Mouse (Mus musculus): Measurements from ENCODE around the gene Ccdc34. TPM values are rescaled to one million over a fixed set of nuclear protein-coding genes. Genes with fewer than 3 reads are reported as not detected.

Ccdc34 gene
- polyA plus RNA-seq, 1 experiment = not detected

DNA sequence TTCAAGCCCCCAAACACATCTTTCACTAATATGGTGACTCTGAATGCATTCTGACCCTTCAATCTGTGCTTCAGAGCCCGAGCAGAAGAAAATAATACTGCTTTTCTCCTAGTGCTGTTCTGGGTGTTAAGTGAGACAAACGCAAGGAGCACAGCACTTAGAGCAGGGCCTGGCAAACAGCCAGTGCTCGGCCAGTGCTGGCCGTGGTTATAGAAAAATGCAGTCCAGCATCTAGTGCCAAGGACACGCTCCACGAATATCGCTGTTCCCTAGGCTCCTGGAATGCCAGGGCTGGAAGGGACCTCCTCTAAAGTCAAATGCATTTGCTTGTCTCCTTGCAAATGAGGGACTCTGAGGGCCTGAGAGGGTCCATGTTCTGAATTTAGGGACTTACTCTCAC is 160.3 kb downstream of the Ccdc34 start:
- TF ChIP-seq POLR2A (IDR thresholded peaks at IDR 0.05; ENCODE audit: insufficient read depth, low read depth, low read length) (no peak), CTCF (IDR thresholded peaks at IDR 0.05; ENCODE audit: insufficient read depth, low read depth, low read length) (no peak)
- WGBS = 54% methylated on average over 7 of the region's 7 CpGs
- peaks cover 13% of the 10 kb centered on the region; the same call in 1 of the 2 replicates for H3K4me1 ChIP-seq (ENCODE audit: control insufficient read depth, insufficient read depth, low read length)
- no peak overlapping the region for H3K4me3 ChIP-seq (ENCODE audit: insufficient read depth, low read depth, low read length)
- H3K27ac ChIP-seq (ENCODE audit: insufficient read depth, low read depth, low read length) = no peak overlapping the region

GRCm38 (mm10) chr2:110179669-110180315 is 162.2 kb downstream of the Ccdc34 start:
- TF ChIP-seq POLR2A (IDR thresholded peaks at IDR 0.05; ENCODE audit: insufficient read depth, low read depth, low read length) = no peak
- TF ChIP-seq CTCF (IDR thresholded peaks at IDR 0.05; ENCODE audit: insufficient read depth, low read depth, low read length) = no peak
- Histone ChIP-seq H3K27ac (ENCODE audit: insufficient read depth, low read depth, low read length) (no peak overlapping the region), H3K4me3 (ENCODE audit: insufficient read depth, low read depth, low read length) (no peak overlapping the region), H3K4me1 (ENCODE audit: control insufficient read depth, insufficient read depth, low read length) (peaks cover 8% of the 10 kb centered on the region; the same call in 1 of the 2 replicates)
- 75% methylated on average over 10 of the region's 10 CpGs for WGBS

GRCm38 (mm10) chr2:110180316-110180670 is 162.7 kb downstream of the Ccdc34 start:
- Histone ChIP-seq H3K4me1 (ENCODE audit: control insufficient read depth, insufficient read depth, low read length) (peaks cover 8% of the 10 kb centered on the region; the same call in 1 of the 2 replicates), H3K27ac (ENCODE audit: insufficient read depth, low read depth, low read length) (no peak overlapping the region), H3K4me3 (ENCODE audit: insufficient read depth, low read depth, low read length) (no peak overlapping the region)
- no peak for TF ChIP-seq CTCF (IDR thresholded peaks at IDR 0.05; ENCODE audit: insufficient read depth, low read depth, low read length)
- no peak for TF ChIP-seq POLR2A (IDR thresholded peaks at IDR 0.05; ENCODE audit: insufficient read depth, low read depth, low read length)
- 79% methylated on average over 7 of the region's 7 CpGs for WGBS

- Histone ChIP-seq H3K4me3 (ENCODE audit: insufficient read depth, low read depth, low read length) (no peak overlapping the region), H3K4me1 (ENCODE audit: control insufficient read depth, insufficient read depth, low read length) (peaks cover 8% of the 10 kb centered on the region; the same call in 1 of the 2 replicates), H3K27ac (ENCODE audit: insufficient read depth, low read depth, low read length) (no peak overlapping the region)
- TF ChIP-seq CTCF (IDR thresholded peaks at IDR 0.05; ENCODE audit: insufficient read depth, low read depth, low read length) (no peak), POLR2A (IDR thresholded peaks at IDR 0.05; ENCODE audit: insufficient read depth, low read depth, low read length) (no peak)
- WGBS = 62% methylated on average over 6 of the region's 6 CpGs
Observed at GRCm38 (mm10) chr2:110181666-110182065, 164.0 kb downstream of the Ccdc34 start.

- Histone ChIP-seq H3K4me3 (ENCODE audit: insufficient read depth, low read depth, low read length) (no peak overlapping the region), H3K27ac (ENCODE audit: insufficient read depth, low read depth, low read length) (no peak overlapping the region), H3K4me1 (ENCODE audit: control insufficient read depth, insufficient read depth, low read length) (peaks cover 8% of the 10 kb centered on the region; the same call in 1 of the 2 replicates)
- no peak for TF ChIP-seq CTCF (IDR thresholded peaks at IDR 0.05; ENCODE audit: insufficient read depth, low read depth, low read length)
- no peak for TF ChIP-seq POLR2A (IDR thresholded peaks at IDR 0.05; ENCODE audit: insufficient read depth, low read depth, low read length)
- WGBS = 72% methylated on average over 6 of the region's 6 CpGs
Observed at GRCm38 (mm10) chr2:110182248-110182647, 164.6 kb downstream of the Ccdc34 start.

GRCm38 (mm10) chr2:110182795-110183486 is 165.3 kb downstream of the Ccdc34 start:
- 86% methylated on average over 4 of the region's 4 CpGs for WGBS
- no peak overlapping the region for H3K4me3 ChIP-seq (ENCODE audit: insufficient read depth, low read depth, low read length)
- TF ChIP-seq POLR2A (IDR thresholded peaks at IDR 0.05; ENCODE audit: insufficient read depth, low read depth, low read length) (no peak), CTCF (IDR thresholded peaks at IDR 0.05; ENCODE audit: insufficient read depth, low read depth, low read length) (no peak)
- H3K4me1 ChIP-seq (ENCODE audit: control insufficient read depth, insufficient read depth, low read length) = peaks cover 8% of the 10 kb centered on the region; the same call in 1 of the 2 replicates
- no peak overlapping the region for H3K27ac ChIP-seq (ENCODE audit: insufficient read depth, low read depth, low read length)

GRCm38 (mm10) chr2:110184071-110184470 is 166.5 kb downstream of the Ccdc34 start:
- Histone ChIP-seq H3K4me1 (ENCODE audit: control insufficient read depth, insufficient read depth, low read length) (peaks cover 8% of the 10 kb centered on the region; the same call in 1 of the 2 replicates), H3K27ac (ENCODE audit: insufficient read depth, low read depth, low read length) (no peak overlapping the region), H3K4me3 (ENCODE audit: insufficient read depth, low read depth, low read length) (no peak overlapping the region)
- no peak for TF ChIP-seq POLR2A (IDR thresholded peaks at IDR 0.05; ENCODE audit: insufficient read depth, low read depth, low read length)
- no peak for TF ChIP-seq CTCF (IDR thresholded peaks at IDR 0.05; ENCODE audit: insufficient read depth, low read depth, low read length)
- 94% methylated on average over 1 of the region's 1 CpGs for WGBS

DNA sequence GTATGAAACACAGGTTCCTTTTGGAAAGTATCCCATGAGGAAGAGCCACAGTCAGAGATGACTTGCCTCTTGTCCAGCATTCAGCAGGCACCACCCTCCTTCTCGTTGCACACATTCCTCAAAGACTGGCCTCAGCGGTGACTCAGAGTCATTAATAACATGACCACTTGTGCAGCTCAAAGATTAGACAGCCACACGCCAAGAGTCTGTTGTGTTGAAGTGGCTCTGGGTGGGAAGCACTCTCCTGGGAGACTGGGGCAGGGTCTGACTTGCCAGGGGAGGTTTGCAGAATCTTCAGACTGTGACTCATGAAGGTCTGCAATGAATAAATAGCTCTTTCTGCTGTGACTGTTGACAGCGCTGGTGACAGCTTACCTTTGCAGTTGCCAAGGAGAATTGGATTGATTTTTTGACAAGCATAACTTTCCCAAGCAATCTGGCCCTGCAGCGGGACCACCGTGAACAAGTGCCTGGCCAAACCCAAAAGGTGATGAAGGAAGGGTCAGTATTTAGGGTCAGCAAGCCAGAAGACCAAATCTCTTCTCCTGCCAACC is 168.9 kb downstream of the Ccdc34 start:
- H3K4me1 ChIP-seq (ENCODE audit: control insufficient read depth, insufficient read depth, low read length) = no peaks in the 10 kb centered on the region
- H3K27ac ChIP-seq (ENCODE audit: insufficient read depth, low read depth, low read length) = no peak overlapping the region
- TF ChIP-seq CTCF (IDR thresholded peaks at IDR 0.05; ENCODE audit: insufficient read depth, low read depth, low read length) (no peak), POLR2A (IDR thresholded peaks at IDR 0.05; ENCODE audit: insufficient read depth, low read depth, low read length) (no peak)
- H3K4me3 ChIP-seq (ENCODE audit: insufficient read depth, low read depth, low read length) = no peak overlapping the region
- 75% methylated on average over 6 of the region's 6 CpGs for WGBS

All from olfactory bulb, adult 2 months (tissue).